ENCODE assay signal across 8 mouse cellular contexts in the genomic region with DNA sequence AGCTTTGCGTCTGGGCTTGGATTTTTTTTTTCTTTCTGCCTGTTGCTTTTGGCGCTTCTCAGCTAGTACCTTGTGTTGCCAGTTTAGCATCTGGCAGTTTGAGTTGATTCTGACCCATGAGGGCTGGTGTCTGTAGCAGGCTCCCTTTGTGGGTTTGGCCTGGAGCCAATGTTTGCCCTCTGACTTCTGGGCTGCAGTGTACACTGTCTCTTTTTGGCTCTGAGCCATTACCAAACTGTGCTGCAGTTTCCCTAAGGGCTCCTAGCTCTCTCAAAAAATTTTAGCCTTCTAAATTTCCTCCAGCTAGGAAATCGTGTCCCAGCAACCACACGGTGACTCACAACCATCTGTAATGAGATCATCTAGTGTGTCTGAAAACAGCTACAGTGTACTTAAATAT. TPM values are rescaled to one million over a fixed set of nuclear protein-coding genes. Genes with fewer than 3 reads are reported as not detected.
DNase-seq lines count a peak whose midpoint lies in the region; ATAC-seq lines count a peak whose summit lies in the region.

No protein-coding gene starts in this region.

- H3K36me3 ChIP-seq in neural tube, embryonic 11.5 days (ENCODE audit: control insufficient read depth, insufficient read depth, low read length) = no peaks in the 10 kb centered on the region
- H3K36me3 ChIP-seq in embryonic facial prominence, embryonic 11.5 days (replicated peaks; ENCODE audit: control insufficient read depth, insufficient read depth, low read depth, low read length) = no peaks in the 10 kb centered on the region
- no peaks in the 10 kb centered on the region for H3K36me3 ChIP-seq in liver, embryonic 15.5 days (replicated peaks)
- H3K36me3 ChIP-seq in neural tube, embryonic 15.5 days = no peaks in the 10 kb centered on the region

- DNase-seq in neural tube, embryonic 11.5 days (ENCODE audit: low spot score) = peak; percentile 42
- no peak for DNase-seq in neural tube, embryonic 10.5 days (ENCODE audit: extremely low spot score, low spot score)
- DNase-seq in embryonic facial prominence, embryonic 11.5 days (ENCODE audit: low spot score) = peak; percentile 47
- DNase-seq in heart, adult 9 months (ENCODE audit: low spot score in 2 of 2) = peak; percentile 32 to 42
- peak; percentile 19 to 47 for DNase-seq in kidney, postnatal 4 days
- peak; percentile 35 for DNase-seq in urinary bladder, postnatal 25 days (ENCODE audit: low spot score)

- no peak overlapping the region for H3K4me3 ChIP-seq in neural tube, embryonic 11.5 days (ENCODE audit: low read depth, low read length)
- H3K4me3 ChIP-seq in embryonic facial prominence, embryonic 11.5 days (ENCODE audit: low read depth, low read length) = no peak overlapping the region
- H3K4me3 ChIP-seq in liver, embryonic 15.5 days (replicated peaks) = no peak overlapping the region
- no peak overlapping the region for H3K4me3 ChIP-seq in neural tube, embryonic 15.5 days (replicated peaks)

- H3K4me1 ChIP-seq in neural tube, embryonic 11.5 days (ENCODE audit: control insufficient read depth, insufficient read depth, low read length) = no peaks in the 10 kb centered on the region
- no peaks in the 10 kb centered on the region for H3K4me1 ChIP-seq in embryonic facial prominence, embryonic 11.5 days (ENCODE audit: control insufficient read depth, insufficient read depth, low read length)
- H3K4me1 ChIP-seq in liver, embryonic 15.5 days (replicated peaks) = no peaks in the 10 kb centered on the region
- peaks cover 4% of the 10 kb centered on the region for H3K4me1 ChIP-seq in neural tube, embryonic 15.5 days

- ATAC-seq in neural tube, embryonic 11.5 days (ENCODE audit: insufficient read depth, low FRiP score, low TSS enrichment) = peak; percentile 41; the same call in 1 of the 2 replicates
- ATAC-seq in embryonic facial prominence, embryonic 11.5 days (replicated peaks; ENCODE audit: insufficient number of reproducible peaks, low FRiP score, low TSS enrichment, low read depth) = peak; percentile 76; the same call in 1 of the 2 replicates
- ATAC-seq in liver, embryonic 15.5 days (ENCODE audit: insufficient read depth) = peak; percentile 66; the same call in 1 of the 2 replicates
- ATAC-seq in neural tube, embryonic 15.5 days (ENCODE audit: low FRiP score) = peak; percentile 90

- H3K9ac ChIP-seq in neural tube, embryonic 11.5 days (ENCODE audit: low read length) = no peak overlapping the region
- no peak overlapping the region for H3K9ac ChIP-seq in embryonic facial prominence, embryonic 11.5 days (replicated peaks; ENCODE audit: low read length)
- H3K9ac ChIP-seq in liver, embryonic 15.5 days = no peak overlapping the region
- no peak overlapping the region for H3K9ac ChIP-seq in neural tube, embryonic 15.5 days (replicated peaks)

- no peaks in the 10 kb centered on the region for H3K9me3 ChIP-seq in neural tube, embryonic 11.5 days (ENCODE audit: control insufficient read depth, low read length)
- no peaks in the 10 kb centered on the region for H3K9me3 ChIP-seq in embryonic facial prominence, embryonic 11.5 days (replicated peaks; ENCODE audit: control insufficient read depth, low read length)
- H3K9me3 ChIP-seq in liver, embryonic 15.5 days (replicated peaks) = no peaks in the 10 kb centered on the region
- H3K9me3 ChIP-seq in neural tube, embryonic 15.5 days (replicated peaks) = no peaks in the 10 kb centered on the region

- H3K4me2 ChIP-seq in neural tube, embryonic 11.5 days (ENCODE audit: low read depth) = no peak overlapping the region
- no peak overlapping the region for H3K4me2 ChIP-seq in embryonic facial prominence, embryonic 11.5 days (ENCODE audit: low read depth, low read length)
- no peak overlapping the region for H3K4me2 ChIP-seq in liver, embryonic 15.5 days
- H3K4me2 ChIP-seq in neural tube, embryonic 15.5 days = no peak overlapping the region

- H3K27ac ChIP-seq in neural tube, embryonic 11.5 days (ENCODE audit: low read depth, low read length) = no peak overlapping the region
- H3K27ac ChIP-seq in embryonic facial prominence, embryonic 11.5 days (replicated peaks; ENCODE audit: low read depth, low read length) = no peak overlapping the region
- no peak overlapping the region for H3K27ac ChIP-seq in liver, embryonic 15.5 days (replicated peaks)
- no peak overlapping the region for H3K27ac ChIP-seq in neural tube, embryonic 15.5 days (replicated peaks)

- 63% methylated on average over 4 of the region's 4 CpGs for WGBS in neural tube, embryonic 11.5 days
- 50% methylated on average over 4 of the region's 4 CpGs for WGBS in embryonic facial prominence, embryonic 11.5 days
- 47% methylated on average over 4 of the region's 4 CpGs for WGBS in liver, embryonic 15.5 days (ENCODE audit: insufficient replicate concordance)
- WGBS in neural tube, embryonic 15.5 days = 41% methylated on average over 4 of the region's 4 CpGs

- no peaks in the 10 kb centered on the region for H3K27me3 ChIP-seq in neural tube, embryonic 11.5 days (ENCODE audit: control insufficient read depth, insufficient read depth, low read length)
- no peaks in the 10 kb centered on the region for H3K27me3 ChIP-seq in embryonic facial prominence, embryonic 11.5 days (ENCODE audit: control insufficient read depth, insufficient read depth, low read length)
- no peaks in the 10 kb centered on the region for H3K27me3 ChIP-seq in liver, embryonic 15.5 days
- H3K27me3 ChIP-seq in neural tube, embryonic 15.5 days (replicated peaks) = no peaks in the 10 kb centered on the region

RNA-seq across cellular contexts. Expression of a gene that starts 50.1 kb away (rescaled TPM):
- 21.0 and 21.8 TPM in 2 replicates for polyA plus RNA-seq in neural tube, embryonic 11.5 days (2014; fragmentation: Nextera tagmentation; extraction: Ambion mirVana)
- polyA plus RNA-seq in embryonic facial prominence, embryonic 11.5 days (2014; fragmentation: Nextera tagmentation; extraction: Ambion mirVana) = 18.5 and 19.7 TPM in 2 replicates
- 6.7 and 6.8 TPM in 2 replicates for polyA plus RNA-seq in liver, embryonic 15.5 days (2015; fragmentation: Nextera tagmentation; extraction: Ambion mirVana)
- 18.4 and 18.9 TPM in 2 replicates for polyA plus RNA-seq in neural tube, embryonic 15.5 days (2015; fragmentation: Nextera tagmentation; extraction: Ambion mirVana)
